Mouse (Mus musculus): Measurements from ENCODE around the gene Plekhm1.
"Not testable (repeated sequence)": the region's sequence is repeated elsewhere in the genome, so short reads cannot be mapped to it uniquely, and the experiment has no call there.

The Plekhm1 gene

GRCm38 (mm10) chr11:103411981-103412949, at the start of gene Plekhm1:
Gene Plekhm1, minus strand, starts transcription at chr11:103412687.
- peak; percentile 97 for DNase-seq

GRCm38 (mm10) chr11:103451105-103451504, 38.6 kb upstream of the Plekhm1 start:
- not testable (repeated sequence) for DNase-seq

- not testable (repeated sequence) for DNase-seq
These were observed 37.2 kb upstream of the Plekhm1 start for GRCm38 (mm10) chr11:103449721-103450120.

- no peak for DNase-seq
These were observed 31.2 kb upstream of the Plekhm1 start for GRCm38 (mm10) chr11:103443678-103444077.

GRCm38 (mm10) chr11:103436282-103436681, 23.8 kb upstream of the Plekhm1 start:
- DNase-seq, result no peak

- DNase-seq, result peak; percentile 8
These were observed 12.5 kb upstream of the Plekhm1 start for GRCm38 (mm10) chr11:103425031-103425430.

GRCm38 (mm10) chr11:103419667-103420066, 7.2 kb upstream of the Plekhm1 start:
- DNase-seq, result no peak

- DNase-seq, result no peak
These were observed 6.7 kb upstream of the Plekhm1 start for GRCm38 (mm10) chr11:103419226-103419625.

GRCm38 (mm10) chr11:103413516-103413915, 1.0 kb upstream of the Plekhm1 start:
- no peak for DNase-seq

- peak; percentile 54 for DNase-seq
These were observed 500 bp upstream of the Plekhm1 start for GRCm38 (mm10) chr11:103412950-103413423.

- no peak for DNase-seq
These were observed 1.2 kb downstream of the Plekhm1 start for GRCm38 (mm10) chr11:103411301-103411700.

GRCm38 (mm10) chr11:103408880-103409279, 3.6 kb downstream of the Plekhm1 start:
- DNase-seq, result no peak

GRCm38 (mm10) chr11:103407136-103407535, 5.4 kb downstream of the Plekhm1 start:
- DNase-seq, result not testable (repeated sequence)

- DNase-seq, result peak; percentile 73
These were observed 5.9 kb downstream of the Plekhm1 start for GRCm38 (mm10) chr11:103406551-103406950.

- DNase-seq, result no peak
These were observed 6.7 kb downstream of the Plekhm1 start for GRCm38 (mm10) chr11:103405814-103406213.

- DNase-seq, result no peak
These were observed 7.9 kb downstream of the Plekhm1 start for GRCm38 (mm10) chr11:103404618-103405017.

- no peak for DNase-seq
These were observed 8.7 kb downstream of the Plekhm1 start for GRCm38 (mm10) chr11:103403776-103404175.

GRCm38 (mm10) chr11:103402738-103403137, 9.7 kb downstream of the Plekhm1 start:
- no peak for DNase-seq

- peak; percentile 72 for DNase-seq
These were observed 10.3 kb downstream of the Plekhm1 start for GRCm38 (mm10) chr11:103402198-103402597.

- DNase-seq, result peak; percentile 41
These were observed 12.5 kb downstream of the Plekhm1 start for GRCm38 (mm10) chr11:103399986-103400385.

- peak; percentile 46 for DNase-seq
These were observed 13.4 kb downstream of the Plekhm1 start for GRCm38 (mm10) chr11:103399050-103399449.

GRCm38 (mm10) chr11:103396682-103397081, 15.8 kb downstream of the Plekhm1 start:
- no peak for DNase-seq

- no peak for DNase-seq
These were observed 16.3 kb downstream of the Plekhm1 start for GRCm38 (mm10) chr11:103396236-103396635.

GRCm38 (mm10) chr11:103394604-103395003, 17.9 kb downstream of the Plekhm1 start:
- DNase-seq, result no peak

All from lung, postnatal 10 days (tissue).